ENCODE assay signal across 16 mouse cellular contexts in the genomic region with DNA sequence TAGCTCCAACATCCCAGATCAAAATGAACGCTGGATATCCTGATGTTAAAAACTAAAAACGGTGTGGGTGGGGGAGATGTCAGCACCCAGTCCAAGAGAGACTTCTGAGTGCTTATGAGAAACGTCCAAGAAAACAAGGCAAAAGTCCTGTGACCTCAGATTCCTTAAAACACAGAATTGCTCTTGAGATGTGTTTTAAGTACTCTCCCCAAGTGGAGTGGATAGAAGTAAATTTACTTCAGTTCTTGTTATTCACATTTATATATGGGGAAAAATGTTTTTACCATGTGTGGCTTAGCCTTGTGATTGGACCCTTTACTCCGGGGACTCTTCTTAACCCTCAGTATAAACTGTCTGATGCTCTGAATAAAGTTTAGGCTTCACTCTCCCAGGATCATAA.
"Had no signal": no experiment of that assay in that cellular context is flagged by ENCODE, and none has a peak within 500 bp of the region (broad histone marks: within the 10 kb centered on the region; RNA-seq: fewer than 3 reads in every experiment).

No protein-coding gene starts in this region.

- H3K36me3 ChIP-seq: neural tube, embryonic 13.5 days; neural tube, embryonic 15.5 days; stomach, embryonic 15.5 days had no signal

- H3K9ac ChIP-seq: neural tube, embryonic 13.5 days; neural tube, embryonic 15.5 days; stomach, embryonic 15.5 days had no signal

- H3K27ac ChIP-seq: neural tube, embryonic 13.5 days; neural tube, embryonic 15.5 days; stomach, embryonic 15.5 days; stomach, postnatal 0 days had no signal

- H3K4me2 ChIP-seq: neural tube, embryonic 13.5 days; neural tube, embryonic 15.5 days; stomach, embryonic 15.5 days had no signal

- H3K9me3 ChIP-seq: neural tube, embryonic 13.5 days; neural tube, embryonic 15.5 days; stomach, embryonic 15.5 days had no signal

- DNase-seq: retina, postnatal 1 day; right cerebral cortex, adult 18-20 months; right cerebral cortex, postnatal 14 days; right cerebral cortex, postnatal 25 days; right cerebral cortex, postnatal 4 days; spleen, adult 18-20 months; thymus, adult 18-20 months; thymus, adult 2 months; thymus, postnatal 14 days; thymus, postnatal 25 days; thymus, postnatal 36 days; thymus, postnatal 4 days had no signal

- H3K27me3 ChIP-seq: neural tube, embryonic 13.5 days; neural tube, embryonic 15.5 days; stomach, embryonic 15.5 days had no signal

- H3K4me3 ChIP-seq: neural tube, embryonic 13.5 days; neural tube, embryonic 15.5 days; stomach, embryonic 15.5 days had no signal

- H3K4me1 ChIP-seq: neural tube, embryonic 13.5 days; neural tube, embryonic 15.5 days; stomach, embryonic 15.5 days had no signal
